Mouse (Mus musculus): ENCODE measurements at regions not wholly inside any gene's neighbourhood (a gene's known extent, or its start where the extent isn't known, plus 50 kb on each side); places are given as distances from the start of the nearest gene placed in this dataset.

- Histone ChIP-seq H3K27me3 (ENCODE audit: insufficient read depth, low read length) (no peaks in the 10 kb centered on the region), H3K36me3 (ENCODE audit: insufficient read depth, low read length) (no peaks in the 10 kb centered on the region), H3K4me1 (ENCODE audit: insufficient read depth, low read length) (no peaks in the 10 kb centered on the region), H3K4me3 (ENCODE audit: low read length) (no peak overlapping the region), H3K9me3 (ENCODE audit: low read length) (no peaks in the 10 kb centered on the region), H3K4me2 (replicated peaks; ENCODE audit: low read depth, low read length) (no peak overlapping the region), H3K9ac (replicated peaks; ENCODE audit: low read length) (no peak overlapping the region), H3K27ac (ENCODE audit: low read length) (no peak overlapping the region)
- no peak for ATAC-seq (ENCODE audit: low FRiP score, low TSS enrichment)
- 92% methylated on average over 3 of the region's 3 CpGs for WGBS
These were observed 70.8 kb downstream of the Mat2b start for GRCm38 (mm10) chr11:40624126-40624778.

GRCm38 (mm10) chr11:40620036-40620435 lies 75.0 kb downstream of the Mat2b start:
- no peak for ATAC-seq (ENCODE audit: low FRiP score, low TSS enrichment)
- no peak overlapping the region for H3K27ac ChIP-seq (ENCODE audit: low read length)
- WGBS, result 69% methylated on average over 7 of the region's 7 CpGs
- no peaks in the 10 kb centered on the region for H3K9me3 ChIP-seq (ENCODE audit: low read length)
- H3K27me3 ChIP-seq (ENCODE audit: insufficient read depth, low read length), result no peaks in the 10 kb centered on the region
- H3K4me2 ChIP-seq (replicated peaks; ENCODE audit: low read depth, low read length), result no peak overlapping the region
- no peak overlapping the region for H3K4me3 ChIP-seq (ENCODE audit: low read length)
- no peaks in the 10 kb centered on the region for H3K36me3 ChIP-seq (ENCODE audit: insufficient read depth, low read length)
- H3K4me1 ChIP-seq (ENCODE audit: insufficient read depth, low read length), result no peaks in the 10 kb centered on the region
- no peak overlapping the region for H3K9ac ChIP-seq (replicated peaks; ENCODE audit: low read length)

GRCm38 (mm10) chr11:40603008-40603407 lies 92.0 kb downstream of the Mat2b start:
- Histone ChIP-seq H3K27ac (ENCODE audit: low read length) (no peak overlapping the region), H3K9me3 (ENCODE audit: low read length) (no peaks in the 10 kb centered on the region), H3K4me1 (ENCODE audit: insufficient read depth, low read length) (peaks cover 7% of the 10 kb centered on the region; the same call in 1 of the 2 replicates), H3K36me3 (ENCODE audit: insufficient read depth, low read length) (no peaks in the 10 kb centered on the region), H3K4me3 (ENCODE audit: low read length) (no peak overlapping the region), H3K27me3 (ENCODE audit: insufficient read depth, low read length) (no peaks in the 10 kb centered on the region), H3K4me2 (replicated peaks; ENCODE audit: low read depth, low read length) (no peak overlapping the region), H3K9ac (replicated peaks; ENCODE audit: low read length) (no peak overlapping the region)
- WGBS, result 95% methylated on average over 9 of the region's 9 CpGs
- ATAC-seq (ENCODE audit: low FRiP score, low TSS enrichment), result no peak

DNA sequence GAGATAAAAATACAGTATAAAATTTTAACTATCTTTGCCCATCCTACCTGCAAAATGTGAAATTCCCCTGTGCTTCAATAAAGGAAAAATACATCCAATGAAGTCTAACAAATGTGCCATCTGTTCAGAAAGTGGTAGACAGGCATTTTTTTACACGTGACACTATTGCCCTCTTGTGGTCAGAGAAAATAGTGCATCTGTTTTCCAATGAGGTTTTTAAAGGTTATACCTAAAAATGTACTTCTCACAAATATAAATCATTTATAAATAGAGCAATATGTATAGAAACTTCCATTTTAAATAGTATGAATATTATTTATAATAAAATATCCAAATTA lies 93.5 kb downstream of the Mat2b start:
- H3K9ac ChIP-seq (replicated peaks; ENCODE audit: low read length), result no peak overlapping the region
- no peaks in the 10 kb centered on the region for H3K27me3 ChIP-seq (ENCODE audit: insufficient read depth, low read length)
- H3K9me3 ChIP-seq (ENCODE audit: low read length), result no peaks in the 10 kb centered on the region
- 2% methylated on average over 1 of the region's 1 CpGs for WGBS
- H3K4me3 ChIP-seq (ENCODE audit: low read length), result no peak overlapping the region
- H3K36me3 ChIP-seq (ENCODE audit: insufficient read depth, low read length), result no peaks in the 10 kb centered on the region
- no peak overlapping the region for H3K4me2 ChIP-seq (replicated peaks; ENCODE audit: low read depth, low read length)
- H3K4me1 ChIP-seq (ENCODE audit: insufficient read depth, low read length), result peaks cover 7% of the 10 kb centered on the region; the same call in 1 of the 2 replicates
- H3K27ac ChIP-seq (ENCODE audit: low read length), result no peak overlapping the region
- ATAC-seq (ENCODE audit: low FRiP score, low TSS enrichment), result no peak

- Histone ChIP-seq H3K9me3 (ENCODE audit: low read length) (no peaks in the 10 kb centered on the region), H3K27ac (ENCODE audit: low read length) (no peak overlapping the region), H3K4me3 (ENCODE audit: low read length) (no peak overlapping the region), H3K9ac (replicated peaks; ENCODE audit: low read length) (no peak overlapping the region), H3K36me3 (ENCODE audit: insufficient read depth, low read length) (no peaks in the 10 kb centered on the region), H3K27me3 (ENCODE audit: insufficient read depth, low read length) (no peaks in the 10 kb centered on the region), H3K4me2 (replicated peaks; ENCODE audit: low read depth, low read length) (no peak overlapping the region), H3K4me1 (ENCODE audit: insufficient read depth, low read length) (peaks cover 7% of the 10 kb centered on the region; the same call in 1 of the 2 replicates)
- WGBS, result 31% methylated on average over 11 of the region's 11 CpGs
- no peak for ATAC-seq (ENCODE audit: low FRiP score, low TSS enrichment)
These were observed 94.0 kb downstream of the Mat2b start for GRCm38 (mm10) chr11:40600773-40601571.

DNA sequence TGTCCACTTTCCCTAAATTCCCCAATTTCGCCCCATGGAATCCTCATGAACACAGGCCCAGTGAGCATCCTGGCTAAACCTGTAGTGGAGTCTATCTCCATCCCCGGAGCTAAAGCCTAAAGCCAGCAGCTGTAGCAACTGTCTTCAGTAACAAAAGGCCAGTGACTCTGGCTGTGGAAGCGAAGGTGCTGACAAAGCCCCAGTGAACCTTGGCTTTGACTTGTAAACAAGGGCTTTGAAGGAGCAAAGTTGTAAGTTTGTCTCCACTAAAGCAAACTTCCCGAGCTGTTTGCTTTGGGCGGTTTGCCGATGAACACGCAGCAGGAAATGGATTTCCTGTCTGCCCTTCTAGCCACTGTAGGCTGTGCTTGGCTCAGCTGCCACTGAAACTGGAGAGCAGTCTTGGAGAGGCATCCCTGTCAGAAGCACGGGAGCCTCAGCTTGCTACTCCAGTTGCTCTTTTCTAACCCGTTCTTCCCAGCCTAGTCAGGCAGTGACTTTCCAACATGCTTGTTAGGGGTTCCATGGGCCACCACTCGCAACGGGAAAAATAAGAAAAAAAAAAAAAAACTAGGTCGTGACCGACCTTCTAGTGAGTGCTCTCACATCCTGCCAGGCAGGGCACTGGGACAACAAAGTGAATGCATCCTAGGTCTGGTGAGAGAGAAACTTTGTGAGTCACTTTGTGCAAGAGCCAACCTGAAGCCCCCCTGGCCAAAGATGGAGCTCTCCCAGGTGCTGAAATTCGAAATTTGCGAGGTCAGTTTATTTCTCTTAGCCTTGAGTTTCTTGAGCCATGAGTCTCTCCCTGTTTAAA lies 94.8 kb downstream of the Mat2b start:
- no peak for ATAC-seq (ENCODE audit: low FRiP score, low TSS enrichment)
- H3K4me2 ChIP-seq (replicated peaks; ENCODE audit: low read depth, low read length), result peak overlapping the region; percentile 21; the same call in 1 of the 2 replicates
- WGBS, result 8% methylated on average over 15 of the region's 15 CpGs

DNA sequence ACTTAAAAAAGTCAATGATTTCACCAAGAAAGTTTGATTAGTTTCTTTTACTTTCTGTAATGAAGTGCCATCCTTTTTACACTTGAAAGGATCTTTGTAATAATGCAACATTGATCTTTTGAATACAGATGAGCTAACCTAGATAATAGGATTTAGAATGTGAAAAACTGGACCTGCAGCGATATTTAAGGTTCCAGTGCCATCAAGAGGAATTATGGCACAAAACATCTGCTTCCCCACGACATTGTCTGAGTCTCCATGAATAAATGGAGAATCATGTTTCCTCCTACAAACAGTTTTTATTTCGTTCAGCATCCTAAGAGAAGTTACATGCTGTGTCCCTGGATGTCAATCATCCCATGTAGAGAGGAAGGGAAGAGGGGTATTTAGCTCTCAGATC lies 98.7 kb downstream of the Mat2b start:
- H3K4me2 ChIP-seq (replicated peaks; ENCODE audit: low read depth, low read length), result no peak overlapping the region
- no peaks in the 10 kb centered on the region for H3K27me3 ChIP-seq (ENCODE audit: insufficient read depth, low read length)
- H3K27ac ChIP-seq (ENCODE audit: low read length), result no peak overlapping the region
- no peaks in the 10 kb centered on the region for H3K9me3 ChIP-seq (ENCODE audit: low read length)
- H3K4me1 ChIP-seq (ENCODE audit: insufficient read depth, low read length), result peaks cover 7% of the 10 kb centered on the region; the same call in 1 of the 2 replicates
- no peak overlapping the region for H3K4me3 ChIP-seq (ENCODE audit: low read length)
- no peak overlapping the region for H3K9ac ChIP-seq (replicated peaks; ENCODE audit: low read length)
- no peak for ATAC-seq (ENCODE audit: low FRiP score, low TSS enrichment)
- WGBS, result 36% methylated on average over 3 of the region's 3 CpGs
- no peaks in the 10 kb centered on the region for H3K36me3 ChIP-seq (ENCODE audit: insufficient read depth, low read length)

More for the DNA sequence above, 94.8 kb downstream of the Mat2b start:
- no peaks in the 10 kb centered on the region for H3K9me3 ChIP-seq (ENCODE audit: low read length)
- H3K36me3 ChIP-seq (ENCODE audit: insufficient read depth, low read length), result no peaks in the 10 kb centered on the region
- no peaks in the 10 kb centered on the region for H3K27me3 ChIP-seq (ENCODE audit: insufficient read depth, low read length)
- peaks cover 7% of the 10 kb centered on the region; the same call in 1 of the 2 replicates for H3K4me1 ChIP-seq (ENCODE audit: insufficient read depth, low read length)
- H3K9ac ChIP-seq (replicated peaks; ENCODE audit: low read length), result no peak overlapping the region
- H3K27ac ChIP-seq (ENCODE audit: low read length), result no peak overlapping the region
- no peak overlapping the region for H3K4me3 ChIP-seq (ENCODE audit: low read length)

DNA sequence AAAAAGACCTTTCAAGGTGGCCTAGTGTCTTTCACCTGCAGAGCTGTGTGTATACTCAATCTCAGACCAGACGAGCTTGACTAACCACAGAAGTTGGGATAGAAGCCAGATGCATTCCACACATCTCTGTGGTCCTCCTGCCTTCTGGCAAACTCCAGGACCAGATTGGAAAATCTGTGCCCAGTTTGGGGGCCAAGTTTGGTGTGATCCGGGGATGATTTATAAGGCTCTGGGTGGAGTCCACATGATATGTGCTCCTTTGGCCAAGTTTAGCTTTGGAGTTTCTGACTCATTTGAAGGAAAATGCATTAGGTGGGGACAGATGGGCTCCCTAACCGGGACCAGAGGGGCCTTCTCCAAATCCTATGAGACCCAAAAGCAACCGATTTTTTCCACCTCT lies 102.9 kb downstream of the Mat2b start:
- Histone ChIP-seq H3K27ac (ENCODE audit: low read length) (no peak overlapping the region), H3K9ac (replicated peaks; ENCODE audit: low read length) (no peak overlapping the region), H3K4me3 (ENCODE audit: low read length) (no peak overlapping the region), H3K27me3 (ENCODE audit: insufficient read depth, low read length) (no peaks in the 10 kb centered on the region), H3K9me3 (ENCODE audit: low read length) (no peaks in the 10 kb centered on the region), H3K4me2 (replicated peaks; ENCODE audit: low read depth, low read length) (no peak overlapping the region), H3K36me3 (ENCODE audit: insufficient read depth, low read length) (no peaks in the 10 kb centered on the region), H3K4me1 (ENCODE audit: insufficient read depth, low read length) (no peaks in the 10 kb centered on the region)
- ATAC-seq (ENCODE audit: low FRiP score, low TSS enrichment), result no peak
- WGBS, result 74% methylated on average over 4 of the region's 4 CpGs

DNA sequence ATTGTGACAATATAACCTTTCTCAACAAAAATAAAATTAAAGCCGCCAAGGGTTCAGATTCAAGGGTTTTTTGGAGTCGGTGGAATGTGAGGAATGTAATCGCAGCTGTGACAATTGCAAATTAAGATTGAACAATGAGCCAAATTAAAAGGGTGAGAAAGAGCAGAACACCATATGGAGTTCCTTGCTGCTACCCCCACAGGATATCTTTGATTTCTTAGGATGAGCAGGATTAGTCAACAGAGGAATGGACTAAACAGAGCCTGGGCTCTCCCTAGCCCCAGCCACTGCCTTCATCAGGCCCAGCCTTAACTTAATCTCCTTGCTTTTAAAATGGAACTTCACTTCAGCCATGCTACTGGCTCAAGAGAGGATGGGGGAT lies 121.3 kb downstream of the Mat2b start:
- WGBS, result 33% methylated on average over 3 of the region's 3 CpGs
- no peak for ATAC-seq (ENCODE audit: low FRiP score, low TSS enrichment)
- no peak overlapping the region for H3K27ac ChIP-seq (ENCODE audit: low read length)

More for the DNA sequence above, 121.3 kb downstream of the Mat2b start:
- Histone ChIP-seq H3K4me1 (ENCODE audit: insufficient read depth, low read length) (no peaks in the 10 kb centered on the region; the same call in 1 of the 2 replicates), H3K27me3 (ENCODE audit: insufficient read depth, low read length) (no peaks in the 10 kb centered on the region), H3K36me3 (ENCODE audit: insufficient read depth, low read length) (no peaks in the 10 kb centered on the region), H3K4me2 (replicated peaks; ENCODE audit: low read depth, low read length) (no peak overlapping the region), H3K4me3 (ENCODE audit: low read length) (no peak overlapping the region), H3K9me3 (ENCODE audit: low read length) (no peaks in the 10 kb centered on the region), H3K9ac (replicated peaks; ENCODE audit: low read length) (no peak overlapping the region)

All from kidney, embryonic 16.5 days (tissue).